Mouse (Mus musculus): ENCODE results near the gene Mut.

- TF ChIP-seq POLR2A (IDR thresholded peaks at IDR 0.05; ENCODE audit: control insufficient read depth, low read depth, low read length) (no peak), CTCF (IDR thresholded peaks at IDR 0.05; ENCODE audit: control insufficient read depth, insufficient read depth, insufficient replicate concordance, low read depth, low read length) (no peak)
Measured at GRCm38 (mm10) chr17:40948518-40948917, 14.0 kb downstream of the Mut start.
